Mouse (Mus musculus) CH12F3 (cell line): ENCODE data around the gene Spint4.
"Not testable (repeated sequence)": the region's sequence is repeated elsewhere in the genome, so short reads cannot be mapped to it uniquely, and the experiment has no call there.

Experiments used
- in situ Hi-C: fragments of 300-500 bp; cut with MboI; formaldehyde crosslinking; loops from 2 replicates; pipeline ENCODE4 v1.14.3; 2020; ENCODE audit warnings: low sequenced_read_pairs

Gene Spint4

GRCm38 (mm10) chr2:164698201-164698600, at the start of gene Spint4:
Gene Spint4, plus strand, starts transcription at chr2:164698501.
- in situ Hi-C loops: no loop called here

GRCm38 (mm10) chr2:164655858-164656257, 42.4 kb upstream of the Spint4 start, which contains the start of gene Wfdc10:
Gene Wfdc10, plus strand, starts transcription at chr2:164656046.
- in situ Hi-C loops: no loop called here

GRCm38 (mm10) chr2:164656483-164656882, 41.8 kb upstream of the Spint4 start, which contains the start of gene Wfdc9:
Gene Wfdc9, minus strand, starts transcription at chr2:164656583.
- in situ Hi-C loops: no loop called here

DNA sequence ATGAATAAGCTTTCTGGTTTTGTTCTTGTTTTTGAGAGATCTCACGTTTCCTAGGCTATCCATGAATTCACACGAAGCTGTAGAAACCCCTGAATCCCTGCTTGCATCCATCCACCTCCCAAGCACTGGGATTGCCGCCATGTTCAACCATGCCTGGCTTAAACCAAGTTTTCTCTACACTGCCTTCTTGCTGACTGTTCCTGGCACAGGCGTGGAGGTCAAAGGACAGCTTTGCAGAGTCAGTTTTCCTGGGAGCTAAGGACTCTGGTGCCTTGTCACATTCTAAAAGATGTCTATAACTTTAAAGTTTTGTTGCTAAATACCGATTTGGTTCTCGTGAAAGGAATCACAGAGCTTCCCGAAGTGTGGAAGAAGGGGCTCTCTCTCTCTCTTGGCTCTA, 33.5 kb upstream of the Spint4 start:
- in situ Hi-C loops: no loop called here

GRCm38 (mm10) chr2:164670261-164670660, 28.0 kb upstream of the Spint4 start:
- in situ Hi-C loops: no loop called here

DNA sequence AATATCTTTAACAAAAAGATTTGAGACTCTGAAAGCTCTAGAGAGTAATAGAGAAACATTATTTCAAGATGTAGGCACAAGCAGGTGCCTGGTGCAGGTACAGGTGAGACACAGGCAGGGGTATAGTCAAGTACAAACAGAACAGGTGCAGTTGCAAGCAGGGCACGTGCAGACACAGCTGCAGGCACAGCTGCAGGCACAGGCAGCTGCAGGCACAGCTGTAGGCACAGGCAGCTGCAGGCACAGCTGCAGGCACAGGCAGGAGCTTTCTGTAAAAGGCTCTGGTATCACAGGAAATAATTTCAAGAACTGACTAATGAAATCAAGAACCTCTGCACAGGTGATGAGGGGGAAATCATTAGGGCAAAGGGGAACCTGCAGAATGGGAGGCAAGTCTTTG, 27.4 kb upstream of the Spint4 start:
- in situ Hi-C loops: no loop called here

GRCm38 (mm10) chr2:164673987-164674386, 24.3 kb upstream of the Spint4 start, which contains the start of gene Wfdc11:
Gene Wfdc11, minus strand, starts transcription at chr2:164674087.
- in situ Hi-C loops: no loop called here

- in situ Hi-C loops: no loop called here
Observed at GRCm38 (mm10) chr2:164676103-164676502, 22.2 kb upstream of the Spint4 start.

DNA sequence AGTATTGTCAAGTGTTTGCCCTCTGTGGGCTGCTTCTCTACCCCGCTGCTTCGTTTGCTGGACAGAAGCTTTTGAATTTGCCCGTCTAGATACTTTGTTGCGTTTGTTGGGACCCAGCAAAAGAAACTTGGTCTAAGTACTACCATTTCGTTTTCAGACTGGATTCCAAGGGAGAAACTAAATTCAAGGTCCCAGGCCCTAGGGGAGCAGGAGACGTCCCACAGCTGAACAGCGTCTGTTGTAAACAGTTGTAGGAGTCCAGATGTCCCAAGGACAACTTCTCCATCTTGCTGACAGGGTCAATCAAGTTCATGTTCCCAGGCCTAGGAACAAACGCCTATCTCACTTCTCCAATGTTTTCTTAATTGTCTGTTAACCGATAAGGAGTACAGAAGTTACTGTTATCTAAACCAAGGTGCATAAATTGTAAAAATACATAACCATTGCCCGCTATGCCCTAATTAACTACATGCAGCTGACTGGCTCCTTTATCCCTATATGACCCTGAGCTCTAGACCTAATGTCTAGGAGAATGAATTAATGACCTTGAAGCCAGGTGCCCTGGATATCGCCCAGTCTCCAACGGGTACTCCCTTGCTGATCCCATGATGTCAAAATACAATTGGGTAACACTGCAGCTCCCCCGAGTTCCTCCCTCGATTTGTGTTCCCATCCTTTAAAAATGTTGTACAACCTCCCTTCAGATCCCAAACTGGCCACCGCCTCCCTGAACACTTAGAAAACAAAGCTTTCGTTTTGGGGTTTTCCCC, 21.2 kb upstream of the Spint4 start:
- in situ Hi-C loops: no loop called here

DNA sequence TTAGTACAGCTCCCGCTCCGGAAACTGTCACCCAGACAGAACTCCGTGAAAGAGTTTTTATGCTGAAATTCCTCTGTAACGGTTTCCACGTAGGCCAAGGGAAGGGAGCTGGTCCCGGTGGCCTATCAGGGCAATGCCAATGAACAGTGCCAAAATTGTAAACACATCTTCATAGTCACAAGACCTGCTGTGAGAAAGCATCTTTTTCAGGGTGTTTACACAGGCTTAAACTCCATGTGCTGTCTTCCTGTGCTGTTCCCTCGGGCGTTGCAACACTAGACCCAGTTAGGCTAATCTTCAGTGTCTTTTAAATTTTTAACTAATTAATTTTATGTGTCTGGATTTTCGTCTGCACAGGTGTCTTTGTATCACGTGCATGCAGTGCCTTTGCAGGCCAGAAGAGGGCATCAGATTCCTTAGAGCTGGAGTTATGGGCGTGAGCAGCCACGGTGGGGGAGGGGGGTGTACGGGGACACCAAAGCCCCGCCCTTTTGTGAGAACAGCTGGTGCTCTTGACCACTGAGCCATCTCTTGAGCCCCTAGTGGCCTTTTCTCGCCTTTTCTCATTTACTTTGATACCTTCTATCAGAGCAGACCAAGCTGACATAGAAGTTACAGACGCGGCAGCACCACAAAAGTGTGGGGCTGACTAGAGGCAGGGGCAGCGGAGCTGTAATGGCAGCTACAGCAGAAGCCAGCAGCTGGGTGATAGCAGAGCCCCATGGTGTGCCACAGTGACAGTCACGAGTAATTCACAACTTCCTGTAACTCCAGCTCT, 19.3 kb upstream of the Spint4 start:
- in situ Hi-C loops: no loop called here

- in situ Hi-C loops: no loop called here
Observed at GRCm38 (mm10) chr2:164679906-164680305, 18.4 kb upstream of the Spint4 start.

DNA sequence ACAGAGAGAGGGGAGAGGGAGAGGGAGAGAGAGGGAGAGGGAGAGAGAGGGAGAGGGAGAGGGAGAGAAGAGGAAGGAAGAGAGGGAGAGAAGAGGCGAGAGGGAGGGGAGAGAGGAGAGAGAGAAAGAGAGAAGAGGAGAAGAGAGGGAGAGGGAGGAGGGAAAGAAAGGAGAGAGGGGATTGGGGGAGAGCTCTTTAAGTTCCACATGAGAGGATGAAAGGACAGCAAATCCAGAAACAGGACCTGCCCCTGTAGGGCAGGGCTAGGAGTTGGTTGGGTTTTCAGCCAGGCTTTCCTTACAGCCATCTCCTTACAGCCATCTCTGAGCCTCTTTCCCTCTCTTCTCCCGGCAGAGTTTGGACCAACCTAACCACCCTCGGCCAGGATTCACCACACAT, 13.5 kb upstream of the Spint4 start, which contains the start of gene Wfdc13:
Gene Wfdc13, plus strand, starts transcription at position 301 of the 400 bp plus-strand sequence.
- in situ Hi-C loops: no loop called here

- in situ Hi-C loops: no loop called here
Observed at GRCm38 (mm10) chr2:164700959-164701358, 2.7 kb downstream of the Spint4 start.

GRCm38 (mm10) chr2:164701761-164702160, 3.5 kb downstream of the Spint4 start:
- in situ Hi-C loops: no loop called here

GRCm38 (mm10) chr2:164704235-164704634, 5.9 kb downstream of the Spint4 start:
- in situ Hi-C loops: no loop called here

- in situ Hi-C loops: no loop called here
Observed at GRCm38 (mm10) chr2:164705328-164705727, 7.0 kb downstream of the Spint4 start.

- in situ Hi-C loops: no loop called here
Observed at GRCm38 (mm10) chr2:164705991-164706390, 7.7 kb downstream of the Spint4 start.

GRCm38 (mm10) chr2:164715005-164715404, 16.7 kb downstream of the Spint4 start, which contains the start of gene Spint5:
Gene Spint5, plus strand, starts transcription at chr2:164715305.
- in situ Hi-C loops: no loop called here

GRCm38 (mm10) chr2:164716194-164716786, 18.0 kb downstream of the Spint4 start:
- in situ Hi-C loops: not testable (repeated sequence)

- in situ Hi-C loops: loop anchor here (10.0 kb wide), 1 partner anchor 118 kb away; no protein-coding TSS in a partner anchor
Observed at GRCm38 (mm10) chr2:164723276-164723675, 25.0 kb downstream of the Spint4 start.
